Mouse (Mus musculus) intestine, embryonic 14.5 days (tissue): ENCODE data around the gene Zbtb20. TPM values are rescaled to one million over a fixed set of nuclear protein-coding genes. Genes with fewer than 3 reads are reported as not detected.
A peak's percentile ranks its signal among the peaks of the same experiment; 100 is the strongest.

Experiments
- ATAC-seq: fragments of 200-750 bp; cut with Nextera tagmentation; replicated peaks from 2 replicates; pipeline ENCODE4 v1.8.0; 2017; ENCODE audit warnings: low read depth, moderate number of reproducible peaks, moderate TSS enrichment, moderate library complexity; ENCODE audit not compliant: low FRiP score, low TSS enrichment
- DNase-seq: peaks from one replicate; pipeline ENCODE4 v3.0.0-alpha.2; 2018; ENCODE audit warnings: low spot score
- H3K27ac ChIP-seq: fragments of 300-500 bp; sonication (generic); 2 replicates; pipeline ENCODE4 v1.5.1; 2014; ENCODE audit warnings: low read depth, mild to moderate bottlenecking, control low read depth
- H3K27me3 ChIP-seq: fragments of 300-500 bp; sonication (generic); replicated peaks from 2 replicates; pipeline ENCODE4 v1.6.1; 2014; ENCODE audit warnings: low read length, control low read depth; ENCODE audit not compliant: control insufficient read depth, insufficient read depth
- H3K36me3 ChIP-seq: fragments of 300-500 bp; sonication (generic); 2 replicates; pipeline ENCODE4 v1.6.1; 2014; ENCODE audit warnings: low read length, control low read depth; ENCODE audit not compliant: control insufficient read depth, insufficient read depth
- H3K4me1 ChIP-seq: fragments of 300-500 bp; sonication (generic); replicated peaks from 2 replicates; pipeline ENCODE4 v1.6.1; 2014; ENCODE audit warnings: low read length, control low read depth, mixed read lengths; ENCODE audit not compliant: control insufficient read depth, insufficient read depth
- H3K4me2 ChIP-seq: fragments of 300-500 bp; sonication (generic); 2 replicates; pipeline ENCODE4 v1.6.1; 2014; ENCODE audit warnings: low read length
- H3K4me3 ChIP-seq: fragments of 300-500 bp; sonication (generic); 2 replicates; pipeline ENCODE4 v1.5.1; 2014; ENCODE audit warnings: low read depth, low read length, control low read depth, mixed read lengths
- H3K9ac ChIP-seq: fragments of 300-500 bp; sonication (generic); 2 replicates; pipeline ENCODE4 v1.6.1; 2014; ENCODE audit warnings: mild to moderate bottlenecking, low read length
- H3K9me3 ChIP-seq: fragments of 300-500 bp; sonication (generic); 2 replicates; pipeline ENCODE4 v1.6.1; 2016; ENCODE audit warnings: low read length, control low read depth; ENCODE audit not compliant: control insufficient read depth
- WGBS: fragments of 180-500 bp; shearing (Covaris S2); extraction: QIAGEN DNeasy Blood & Tissue Kit; methylation state at CpG from one replicate; pipeline ENCODE4 v1.1.7; 2014; 5-methylcytosine and 5-hydroxymethylcytosine counted together
- polyA plus RNA-seq: library from polyadenylated mRNA; unstranded; fragments of >200 nt; fragmentation: Nextera tagmentation; extraction: Ambion mirVana; gene quantifications from 2 replicates; pipeline ENCODE4 v1.2.1, GENCODE M21; 2014

The Zbtb20 gene
- polyA plus RNA-seq, 1 experiment from 2014 or later: 27.3 TPM

- Histone ChIP-seq H3K27ac (no peak overlapping the region), H3K9ac (no peak overlapping the region), H3K4me3 (no peak overlapping the region), H3K27me3 (no peaks in the 10 kb centered on the region), H3K4me1 (no peaks in the 10 kb centered on the region), H3K9me3 (no peaks in the 10 kb centered on the region), H3K36me3 (no peaks in the 10 kb centered on the region), H3K4me2 (no peak overlapping the region)
- no peak for ATAC-seq
- DNase-seq: no peak
- 78% methylated on average over 5 of the region's 5 CpGs for WGBS
These were observed 223.0 kb downstream of the Zbtb20 start for GRCm38 (mm10) chr16:43098666-43099065.

GRCm38 (mm10) chr16:43111288-43111687 is 235.6 kb downstream of the Zbtb20 start:
- H3K4me2 ChIP-seq: no peak overlapping the region
- no peaks in the 10 kb centered on the region for H3K9me3 ChIP-seq
- WGBS: 62% methylated on average over 1 of the region's 1 CpGs
- no peaks in the 10 kb centered on the region for H3K4me1 ChIP-seq
- H3K36me3 ChIP-seq: no peaks in the 10 kb centered on the region
- no peak overlapping the region for H3K4me3 ChIP-seq
- ATAC-seq: no peak
- no peaks in the 10 kb centered on the region for H3K27me3 ChIP-seq
- DNase-seq: no peak
- no peak overlapping the region for H3K27ac ChIP-seq
- H3K9ac ChIP-seq: no peak overlapping the region

DNA sequence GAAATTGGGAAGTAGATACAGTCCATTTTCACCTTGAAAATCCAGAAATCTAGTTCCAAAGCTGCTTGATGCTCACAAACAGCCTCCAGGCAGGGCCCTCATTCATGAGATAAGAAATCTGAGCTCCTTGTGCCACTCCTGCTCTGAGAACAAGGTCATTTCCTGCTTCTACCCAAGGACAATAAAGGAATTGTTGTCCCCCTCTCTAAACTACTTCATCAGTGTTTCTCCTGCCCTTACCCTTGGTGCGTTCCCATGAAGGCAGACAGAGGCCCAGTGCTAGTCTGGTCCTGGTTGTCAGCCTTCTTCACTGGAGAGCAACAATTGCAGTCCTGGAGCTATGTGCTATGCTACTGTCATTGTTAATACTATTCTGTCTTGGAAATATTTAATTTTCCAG is 238.3 kb downstream of the Zbtb20 start:
- H3K27me3 ChIP-seq: no peaks in the 10 kb centered on the region

GRCm38 (mm10) chr16:43129966-43130365 is 254.3 kb downstream of the Zbtb20 start:
- DNase-seq: no peak
- Histone ChIP-seq H3K4me1 (no peaks in the 10 kb centered on the region; the same call in 1 of the 2 replicates), H3K4me2 (no peak overlapping the region), H3K4me3 (no peak overlapping the region), H3K27me3 (no peaks in the 10 kb centered on the region), H3K9me3 (no peaks in the 10 kb centered on the region), H3K27ac (no peak overlapping the region), H3K36me3 (no peaks in the 10 kb centered on the region), H3K9ac (no peak overlapping the region)
- no peak for ATAC-seq
- WGBS: 87% methylated on average over 4 of the region's 4 CpGs

More for the DNA sequence above, 238.3 kb downstream of the Zbtb20 start:
- Histone ChIP-seq H3K4me1 (no peaks in the 10 kb centered on the region), H3K27ac (no peak overlapping the region), H3K4me3 (no peak overlapping the region), H3K36me3 (no peaks in the 10 kb centered on the region), H3K9ac (no peak overlapping the region), H3K4me2 (no peak overlapping the region), H3K9me3 (no peaks in the 10 kb centered on the region)
- WGBS: 64% methylated on average over 1 of the region's 1 CpGs
- ATAC-seq (0 out of 2 replicates have a peak, but pooled peaks have one; percentile 64), DNase-seq (no peak)

GRCm38 (mm10) chr16:43130583-43130982 is 254.9 kb downstream of the Zbtb20 start:
- H3K9ac ChIP-seq: no peak overlapping the region
- WGBS: 65% methylated on average over 6 of the region's 6 CpGs
- no peak for DNase-seq

DNA sequence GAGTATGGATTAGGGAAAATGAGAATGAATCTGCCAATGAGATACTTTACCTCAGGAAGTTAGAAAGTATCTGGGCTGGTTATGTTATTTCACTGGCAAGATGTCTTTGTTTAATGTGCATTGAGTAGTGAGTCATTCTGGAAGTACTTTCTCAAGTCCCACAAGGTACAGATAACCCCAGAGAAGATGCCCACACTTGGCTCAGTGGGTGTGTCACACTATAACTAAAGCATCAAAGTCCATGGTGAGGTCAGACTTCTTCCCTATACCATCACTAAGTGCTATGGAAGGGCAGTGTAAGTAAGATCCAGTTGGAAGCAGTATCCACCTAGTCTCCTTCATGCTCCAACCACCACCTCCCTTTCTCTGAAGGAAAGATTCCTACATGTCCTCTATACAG is 255.4 kb downstream of the Zbtb20 start:
- no peaks in the 10 kb centered on the region; the same call in 1 of the 2 replicates for H3K4me1 ChIP-seq
- no peak overlapping the region for H3K9ac ChIP-seq
- no peaks in the 10 kb centered on the region for H3K36me3 ChIP-seq
- ATAC-seq: no peak
- no peak for DNase-seq
- no peaks in the 10 kb centered on the region for H3K27me3 ChIP-seq
- H3K27ac ChIP-seq: no peak overlapping the region
- H3K4me2 ChIP-seq: no peak overlapping the region
- H3K4me3 ChIP-seq: no peak overlapping the region
- H3K9me3 ChIP-seq: no peaks in the 10 kb centered on the region

More at GRCm38 (mm10) chr16:43130583-43130982, 254.9 kb downstream of the Zbtb20 start:
- Histone ChIP-seq H3K4me1 (no peaks in the 10 kb centered on the region; the same call in 1 of the 2 replicates), H3K27ac (no peak overlapping the region), H3K4me3 (no peak overlapping the region), H3K4me2 (no peak overlapping the region), H3K9me3 (no peaks in the 10 kb centered on the region), H3K36me3 (no peaks in the 10 kb centered on the region), H3K27me3 (no peaks in the 10 kb centered on the region)
- no peak for ATAC-seq

- DNase-seq (no peak), ATAC-seq (no peak)
- Histone ChIP-seq H3K27me3 (no peaks in the 10 kb centered on the region), H3K9ac (no peak overlapping the region), H3K4me1 (no peaks in the 10 kb centered on the region), H3K27ac (no peak overlapping the region), H3K9me3 (no peaks in the 10 kb centered on the region), H3K4me2 (no peak overlapping the region), H3K36me3 (no peaks in the 10 kb centered on the region), H3K4me3 (no peak overlapping the region)
- WGBS: 69% methylated on average over 4 of the region's 4 CpGs
These were observed 292.8 kb downstream of the Zbtb20 start for GRCm38 (mm10) chr16:43168506-43168905.

GRCm38 (mm10) chr16:43169273-43169905 is 293.7 kb downstream of the Zbtb20 start:
- WGBS: 77% methylated on average over 2 of the region's 2 CpGs
- no peak for DNase-seq
- Histone ChIP-seq H3K9ac (no peak overlapping the region), H3K27me3 (no peaks in the 10 kb centered on the region), H3K4me3 (no peak overlapping the region), H3K4me2 (no peak overlapping the region), H3K27ac (no peak overlapping the region), H3K9me3 (no peaks in the 10 kb centered on the region), H3K36me3 (no peaks in the 10 kb centered on the region), H3K4me1 (no peaks in the 10 kb centered on the region)
- no peak for ATAC-seq

GRCm38 (mm10) chr16:43172139-43172538 is 296.5 kb downstream of the Zbtb20 start:
- Histone ChIP-seq H3K4me2 (no peak overlapping the region), H3K27ac (no peak overlapping the region), H3K9me3 (no peaks in the 10 kb centered on the region), H3K36me3 (no peaks in the 10 kb centered on the region), H3K4me1 (no peaks in the 10 kb centered on the region), H3K27me3 (no peaks in the 10 kb centered on the region), H3K9ac (no peak overlapping the region), H3K4me3 (no peak overlapping the region)
- WGBS: 53% methylated on average over 2 of the region's 2 CpGs
- ATAC-seq: no peak
- DNase-seq: no peak
